Mouse (Mus musculus) kidney, postnatal 10 days (tissue): ENCODE data around the gene Usp31.

Source experiments
- DNase-seq: peaks from one replicate; pipeline ENCODE4 v3.0.0; 2021; ENCODE audit warnings: mixed read lengths

Gene Usp31

GRCm38 (mm10) chr7:121654675-121655074 is 52.4 kb downstream of the Usp31 start:
- no peak for DNase-seq

GRCm38 (mm10) chr7:121652629-121653028 is 54.4 kb downstream of the Usp31 start:
- DNase-seq = no peak

GRCm38 (mm10) chr7:121650724-121651123 is 56.3 kb downstream of the Usp31 start:
- DNase-seq = no peak

GRCm38 (mm10) chr7:121640998-121641762 is 65.9 kb downstream of the Usp31 start:
- DNase-seq = peak; percentile 70

GRCm38 (mm10) chr7:121636732-121637131 is 70.3 kb downstream of the Usp31 start:
- DNase-seq = no peak

- no peak for DNase-seq
Observed at GRCm38 (mm10) chr7:121634236-121634635, 72.8 kb downstream of the Usp31 start.

GRCm38 (mm10) chr7:121622835-121623420 is 84.1 kb downstream of the Usp31 start:
- DNase-seq = no peak

- DNase-seq = no peak
Observed at GRCm38 (mm10) chr7:121622433-121622832, 84.6 kb downstream of the Usp31 start.

- DNase-seq = peak; percentile 74
Observed at GRCm38 (mm10) chr7:121601697-121602096, 105.4 kb downstream of the Usp31 start.

- peak; percentile 77 for DNase-seq
Observed at GRCm38 (mm10) chr7:121596401-121596800, 110.7 kb downstream of the Usp31 start.

GRCm38 (mm10) chr7:121595496-121595895 is 111.6 kb downstream of the Usp31 start:
- DNase-seq = no peak

GRCm38 (mm10) chr7:121595085-121595484 is 112.0 kb downstream of the Usp31 start:
- no peak for DNase-seq

GRCm38 (mm10) chr7:121594623-121595022 is 112.4 kb downstream of the Usp31 start:
- DNase-seq = no peak
